Mouse (Mus musculus): ENCODE data around the gene Ifnz.
"Not testable (repeated sequence)": the region's sequence is repeated elsewhere in the genome, so short reads cannot be mapped to it uniquely, and the experiment has no call there.

DNA sequence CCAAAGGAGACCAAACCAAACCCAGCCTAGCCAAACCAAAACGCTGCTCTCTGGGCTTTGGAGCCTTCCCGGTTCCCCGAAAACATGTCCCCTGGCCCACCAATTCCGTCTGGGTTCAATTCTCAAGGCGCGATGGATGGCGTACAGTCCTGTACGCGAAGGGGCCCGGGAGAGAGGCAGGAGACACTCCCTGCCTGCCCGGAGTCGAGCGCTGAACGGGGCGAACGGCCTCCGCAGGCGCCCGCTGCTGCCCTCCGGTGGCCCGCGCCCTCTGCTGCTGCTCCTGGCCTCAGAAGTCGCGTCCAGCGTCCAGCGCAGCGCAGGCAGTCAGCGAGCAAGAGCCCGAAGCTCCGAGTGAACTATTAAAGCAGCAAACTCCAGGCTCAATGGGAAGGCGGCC is 404 bp downstream of the Ifnz start:
- TF ChIP-seq CTCF (IDR thresholded peaks at IDR 0.05; ENCODE audit: control insufficient read depth, insufficient read depth, low read length); POLR2A (IDR thresholded peaks at IDR 0.05; ENCODE audit: borderline replicate concordance, control insufficient read depth, low read depth, low read length): not testable (repeated sequence)

Measured in bone marrow, adult 2 months (tissue).